Mouse (Mus musculus) MEL (cell line): Measurements from ENCODE around the gene Cdc42ep4. TPM values are rescaled to one million over a fixed set of nuclear protein-coding genes. Genes with fewer than 3 reads are reported as not detected.

Source experiments
- DNase-seq: peaks from one replicate; pipeline ENCODE4 v3.0.0; 2011; ENCODE audit warnings: low read depth, low spot score
- H3K27ac ChIP-seq: 2 replicates; pipeline ENCODE4 v1.5.1; 2012; ENCODE audit warnings: low read depth, mild to moderate bottlenecking, control low read depth, low read length, moderate library complexity; ENCODE audit not compliant: control insufficient read depth
- H3K27me3 ChIP-seq, 2 experiments: fragments of 150-350 bp in 1 of 2; sonication (generic) in 1 of 2; 2 replicates each; pipeline ENCODE4 v1.6.1; 2012; ENCODE audit warnings: low read length in 2 of 2, mild to moderate bottlenecking in 2 of 2, improper control_type of control experiment in 1 of 2, moderate library complexity in 1 of 2; ENCODE audit not compliant: insufficient read depth in 2 of 2, control insufficient read depth in 1 of 2
- H3K36me3 ChIP-seq, 2 experiments: 2 replicates each; pipeline ENCODE4 v1.6.1; 2012 to 2014; ENCODE audit warnings: low read length in 2 of 2, improper control_type of control experiment in 1 of 2, inconsistent platforms in 1 of 2, mild to moderate bottlenecking in 1 of 2; ENCODE audit not compliant: insufficient read depth in 2 of 2, control insufficient read depth in 1 of 2
- H3K4me1 ChIP-seq, 2 experiments: fragments of 150-350 bp in 1 of 2; sonication (generic) in 1 of 2; 2 replicates each; pipeline ENCODE4 v1.6.1; 2012; ENCODE audit warnings: low read length in 2 of 2, improper control_type of control experiment in 1 of 2, mild to moderate bottlenecking in 1 of 2; ENCODE audit not compliant: insufficient read depth in 2 of 2, control insufficient read depth in 1 of 2
- H3K4me3 ChIP-seq, 2 experiments: fragments of 150-350 bp in 1 of 2; sonication (generic) in 1 of 2; 2 replicates each; pipeline ENCODE4 v1.5.1; 2012; ENCODE audit warnings: low read depth in 2 of 2, low read length in 2 of 2, mild to moderate bottlenecking in 2 of 2, moderate library complexity in 2 of 2, control low read depth in 1 of 2, improper control_type of control experiment in 1 of 2; ENCODE audit not compliant: control insufficient read depth in 1 of 2, insufficient read depth in 1 of 2
- H3K79me2 ChIP-seq: 2 replicates; pipeline ENCODE4 v1.6.1; 2012; ENCODE audit warnings: mild to moderate bottlenecking, low read length, moderate library complexity; ENCODE audit not compliant: control insufficient read depth, poor library complexity, insufficient read depth
- H3K9ac ChIP-seq: 2 replicates; pipeline ENCODE4 v1.6.1; 2012; ENCODE audit warnings: low read depth, mild to moderate bottlenecking, control low read depth, low read length, moderate library complexity; ENCODE audit not compliant: control insufficient read depth, poor library complexity, severe bottlenecking
- H3K9me3 ChIP-seq: fragments of 150-350 bp; sonication (generic); replicated peaks from 2 replicates; pipeline ENCODE4 v1.6.1; 2012; ENCODE audit warnings: mild to moderate bottlenecking, low read length, improper control_type of control experiment, moderate library complexity; ENCODE audit not compliant: insufficient read depth
- CHD1 ChIP-seq: IDR thresholded peaks from 2 replicates; pipeline ENCODE4 v1.6.1; 2012; ENCODE audit warnings: low read depth, mild to moderate bottlenecking, inconsistent platforms, low read length, improper control_type of control experiment
- ELF1 ChIP-seq: IDR thresholded peaks from 2 replicates; pipeline ENCODE4 v1.6.1; 2014; ENCODE audit warnings: low read depth, mild to moderate bottlenecking, inconsistent platforms, low read length, improper control_type of control experiment, moderate library complexity
- EP300 ChIP-seq, 2 experiments: IDR thresholded peaks; 2 replicates each; pipeline ENCODE4 v1.6.1; 2011; ENCODE audit warnings: improper control_type of control experiment in 2 of 2, low read length in 2 of 2, low read depth in 1 of 2, mild to moderate bottlenecking in 1 of 2
- ETS1 ChIP-seq: IDR thresholded peaks from 2 replicates; pipeline ENCODE4 v1.6.1; 2012; ENCODE audit warnings: low read depth, mild to moderate bottlenecking, inconsistent platforms, low read length, improper control_type of control experiment, moderate library complexity
- GATA1 ChIP-seq: IDR thresholded peaks from 2 replicates; pipeline ENCODE4 v1.6.1; 2011; ENCODE audit warnings: low read depth, low read length, improper control_type of control experiment
- HCFC1 ChIP-seq: IDR thresholded peaks from 2 replicates; pipeline ENCODE4 v1.6.1; 2012; ENCODE audit warnings: low read depth, mild to moderate bottlenecking, inconsistent platforms, low read length, improper control_type of control experiment, moderate library complexity
- KAT2A ChIP-seq: conservative IDR thresholded peaks from 2 replicates; pipeline ENCODE4 v1.6.1; 2012; ENCODE audit warnings: low read depth, low read length, improper control_type of control experiment, inconsistent platforms
- MAFK ChIP-seq: IDR thresholded peaks from 2 replicates; pipeline ENCODE4 v1.6.1; 2011; ENCODE audit warnings: low read depth, mild to moderate bottlenecking, low read length, improper control_type of control experiment, borderline replicate concordance
- MAX ChIP-seq: IDR thresholded peaks from 2 replicates; pipeline ENCODE4 v1.6.1; 2011; ENCODE audit warnings: low read length, improper control_type of control experiment
- MXI1 ChIP-seq: IDR thresholded peaks from 2 replicates; pipeline ENCODE4 v1.6.1; 2011; ENCODE audit warnings: mild to moderate bottlenecking, low read depth, low read length, improper control_type of control experiment
- POLR2A ChIP-seq, 2 experiments: IDR thresholded peaks; 2 replicates each; pipeline ENCODE4 v1.6.1; 2011 to 2012; ENCODE audit warnings: low read length in 2 of 2, mild to moderate bottlenecking in 2 of 2, control low read depth in 1 of 2, improper control_type of control experiment in 1 of 2, low read depth in 1 of 2, moderate library complexity in 1 of 2; ENCODE audit not compliant: control insufficient read depth in 1 of 2, insufficient read depth in 1 of 2, poor library complexity in 1 of 2
- RAD21 ChIP-seq: IDR thresholded peaks from 2 replicates; pipeline ENCODE4 v1.6.1; 2011; ENCODE audit warnings: mild to moderate bottlenecking, low read depth, low read length, improper control_type of control experiment
- SIN3A ChIP-seq: IDR thresholded peaks from 2 replicates; pipeline ENCODE4 v1.6.1; 2012; ENCODE audit warnings: low read length, improper control_type of control experiment, inconsistent platforms
- SMC3 ChIP-seq: IDR thresholded peaks from 2 replicates; pipeline ENCODE4 v1.6.1; 2011; ENCODE audit warnings: low read depth, low read length, improper control_type of control experiment
- TCF12 ChIP-seq: IDR thresholded peaks from 2 replicates; pipeline ENCODE4 v1.6.1; 2014; ENCODE audit warnings: low read depth, mild to moderate bottlenecking, inconsistent platforms, low read length, improper control_type of control experiment, moderate library complexity
- UBTF ChIP-seq: IDR thresholded peaks from 2 replicates; pipeline ENCODE4 v1.6.1; 2012; ENCODE audit warnings: low read depth, mild to moderate bottlenecking, inconsistent platforms, low read length, improper control_type of control experiment, moderate library complexity, borderline replicate concordance; ENCODE audit not compliant: insufficient read depth
- ZC3H11A ChIP-seq: IDR thresholded peaks from 2 replicates; pipeline ENCODE4 v1.6.1; 2012; ENCODE audit warnings: low read depth, mild to moderate bottlenecking, inconsistent platforms, low read length, improper control_type of control experiment
- ZKSCAN1 ChIP-seq: IDR thresholded peaks from 2 replicates; pipeline ENCODE4 v1.6.1; 2012; ENCODE audit warnings: low read depth, mild to moderate bottlenecking, inconsistent platforms, low read length, improper control_type of control experiment, moderate library complexity
- ZNF384 ChIP-seq: IDR thresholded peaks from 2 replicates; pipeline ENCODE4 v1.6.1; 2012; ENCODE audit warnings: low read depth, mild to moderate bottlenecking, inconsistent platforms, low read length, improper control_type of control experiment
- polyA plus RNA-seq, 2 experiments: library from polyadenylated mRNA; stranded (reverse) in 1 of 2; unstranded in 1 of 2; fragments of >175 nt in 1 of 2; fragments of >200 nt in 1 of 2; gene quantifications; 2 replicates each; pipeline versions ENCODE4 v1.2.1 to v1.2.4; 2012; ENCODE audit warnings: low replicate concordance in 2 of 2, low read depth in 1 of 2; ENCODE audit not compliant: insufficient read length in 2 of 2, insufficient read depth in 1 of 2, missing spikeins in 1 of 2
- total RNA-seq: library from RNA; depleted of rRNA; stranded (reverse); fragments of 300-350 nt; gene quantifications from 2 replicates; pipeline ENCODE4 v1.2.3, GENCODE M21; 2012

Cdc42ep4 gene
- total and polyA plus RNA-seq, 3 experiments = 27.7 to 39.0 TPM; not detected in 1

DNA sequence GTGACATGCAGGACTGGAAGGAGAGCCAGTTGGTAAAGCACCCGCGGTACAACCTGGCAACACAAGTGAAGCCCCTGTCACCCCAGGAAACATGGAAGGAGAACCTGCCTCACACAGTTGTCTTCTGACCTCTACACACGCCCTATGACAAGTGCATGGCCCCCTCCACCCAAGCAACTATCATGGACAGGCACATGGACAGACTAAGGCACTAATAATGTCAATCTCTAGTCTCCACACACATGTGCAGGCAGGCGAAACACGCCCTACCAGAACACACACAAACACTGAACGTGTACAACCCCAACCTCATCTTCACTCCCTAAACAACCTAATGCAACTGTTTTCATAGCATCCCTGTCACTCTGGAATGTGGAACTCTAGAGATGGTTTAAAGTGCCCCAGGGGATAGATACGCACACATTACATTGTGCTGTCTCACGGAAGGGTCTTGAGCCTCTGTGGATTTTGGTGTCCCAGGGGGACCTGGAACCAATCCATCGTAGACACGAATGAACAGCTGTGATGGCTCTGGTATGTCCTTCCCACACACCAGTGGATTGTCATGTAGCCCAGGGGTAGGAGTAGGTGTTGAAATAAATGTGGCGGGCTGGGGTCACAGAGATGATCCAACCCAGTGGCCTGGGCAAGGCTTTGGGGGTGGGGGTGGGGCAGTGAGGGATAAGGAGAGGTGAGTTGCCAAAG is 14.7 kb downstream of the Cdc42ep4 start:
- Histone ChIP-seq H3K79me2 (peaks cover 30% of the 10 kb centered on the region), H3K36me3 (peaks cover 7 to 13% of the 10 kb centered on the region in 2 experiments; a peak in 3 of 4 replicates), H3K9me3 (no peaks in the 10 kb centered on the region)
- TF ChIP-seq UBTF (no peak), EP300 (IDR thresholded peaks at IDR 0.05; ENCODE audit: low read depth in 1 of 2, low read length in 2 of 2) (no peak), MXI1 (0 out of 2 replicates have a peak, but pooled peaks have one; percentile 22), POLR2A (IDR thresholded peaks at IDR 0.05; ENCODE audit: control insufficient read depth in 1 of 2, insufficient read depth in 1 of 2, low read depth in 1 of 2, low read length in 2 of 2, poor library complexity in 1 of 2) (no peak), HCFC1 (no peak), ZKSCAN1 (no peak)
- TF ChIP-seq, all 39 proteins: peak for 1
- no peaks in the 10 kb centered on the region for H3K27me3 ChIP-seq
- no peak overlapping the region for H3K9ac ChIP-seq
- H3K27ac ChIP-seq = no peak overlapping the region
- peaks cover 0 to 27% of the 10 kb centered on the region in 2 experiments; a peak in 3 of 4 replicates for H3K4me1 ChIP-seq
- no peak for DNase-seq
- no peak overlapping the region for H3K4me3 ChIP-seq

DNA sequence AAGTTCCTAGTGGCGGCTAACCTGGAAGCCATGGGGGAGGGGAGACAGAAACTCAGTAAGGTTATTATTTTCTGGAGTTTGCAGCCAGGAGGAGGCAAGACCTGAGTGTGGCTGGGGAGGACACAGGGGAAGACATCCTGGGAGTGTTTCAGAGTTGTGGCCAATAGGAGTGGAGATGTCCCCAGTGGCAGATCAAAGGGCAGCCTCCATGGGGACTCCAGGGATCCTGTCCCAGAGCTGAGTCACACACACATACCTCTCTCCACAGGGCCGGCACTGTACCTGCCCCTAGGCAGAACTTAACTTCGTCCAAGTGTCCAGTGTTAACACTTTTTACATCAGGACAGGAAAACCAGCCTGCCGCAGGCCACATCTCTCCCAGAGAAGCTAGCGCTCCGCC is 16.5 kb downstream of the Cdc42ep4 start:
- DNase-seq = no peak
- Histone ChIP-seq H3K27me3 (no peaks in the 10 kb centered on the region), H3K79me2 (peaks cover 24% of the 10 kb centered on the region), H3K4me3 (no peak overlapping the region), H3K9me3 (no peaks in the 10 kb centered on the region), H3K36me3 (peaks cover 7 to 12% of the 10 kb centered on the region in 2 experiments; a peak in 3 of 4 replicates), H3K27ac (no peak overlapping the region), H3K9ac (no peak overlapping the region), H3K4me1 (peaks cover 0 to 27% of the 10 kb centered on the region in 2 experiments; a peak in 3 of 4 replicates)
- no peak for TF ChIP-seq ZC3H11A
- TF ChIP-seq EP300 (IDR thresholded peaks at IDR 0.05; ENCODE audit: low read depth in 1 of 2, low read length in 2 of 2) = no peak
- no peak for TF ChIP-seq MAFK
- TF ChIP-seq ELF1 = no peak
- no peak for TF ChIP-seq ETS1
- TF ChIP-seq SIN3A = no peak
- TF ChIP-seq KAT2A = no peak
- no peak for TF ChIP-seq UBTF
- TF ChIP-seq CHD1 = no peak
- no peak for TF ChIP-seq TCF12
- TF ChIP-seq SMC3 = no peak
- TF ChIP-seq GATA1 = no peak
- TF ChIP-seq ZNF384 = no peak
- TF ChIP-seq MXI1 = no peak
- TF ChIP-seq RAD21 = no peak
- TF ChIP-seq MAX = no peak
- TF ChIP-seq, all 39 proteins: peak for 0
